Comparison of ENCODE assay signal across 23 mouse cellular contexts in the genomic region with DNA sequence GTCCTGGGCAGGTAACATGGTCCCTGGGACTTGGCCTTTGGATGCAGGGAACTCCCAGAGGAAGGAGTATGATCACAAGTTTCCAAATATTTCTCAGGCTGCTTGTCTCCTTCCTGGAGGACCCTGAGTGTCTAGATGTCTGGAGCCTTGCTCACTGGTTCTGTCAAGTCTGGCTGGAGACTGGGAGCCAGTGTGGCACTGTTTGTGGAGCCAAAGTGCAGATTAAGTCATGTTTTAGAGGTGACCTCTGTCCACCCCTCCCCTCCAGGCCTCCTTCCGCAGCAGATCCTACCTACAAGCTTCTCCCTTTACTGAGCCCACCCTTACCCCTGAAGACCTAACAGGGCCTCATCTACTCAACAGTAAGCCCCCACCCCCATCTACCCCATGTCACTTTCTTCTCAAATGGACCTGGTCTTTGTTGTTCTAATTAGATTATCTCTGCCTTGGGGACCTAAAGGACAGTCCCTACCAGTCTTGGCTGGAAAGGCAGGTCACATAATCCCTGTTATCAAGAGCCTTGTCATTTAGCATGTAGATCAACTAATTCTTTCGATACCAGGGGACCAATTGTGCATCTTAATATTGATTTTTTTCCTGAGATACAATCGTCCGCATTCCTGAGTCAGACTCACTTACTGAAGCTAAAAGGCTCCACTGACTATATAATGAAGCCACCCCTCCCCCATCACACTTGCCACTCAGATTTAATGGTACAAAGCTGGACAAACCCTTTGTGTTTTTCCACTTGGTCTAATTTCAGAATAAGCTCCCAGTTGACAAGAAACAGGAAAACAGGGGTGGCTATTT.
DNase-seq lines count a peak whose midpoint lies in the region; ATAC-seq lines count a peak whose summit lies in the region.
"Had no signal": no experiment of that assay in that cellular context is flagged by ENCODE, and none has a peak within 500 bp of the region (broad histone marks: within the 10 kb centered on the region; RNA-seq: fewer than 3 reads in every experiment).

No protein-coding gene starts in this region.

- H3K36me3 ChIP-seq in hindbrain, embryonic 11.5 days (ENCODE audit: control insufficient read depth, insufficient read depth, low read length), result no peaks in the 10 kb centered on the region
- H3K36me3 ChIP-seq in hindbrain, embryonic 16.5 days (ENCODE audit: control insufficient read depth, insufficient read depth, low read length), result no peaks in the 10 kb centered on the region
- H3K36me3 ChIP-seq in midbrain, embryonic 13.5 days, result no peaks in the 10 kb centered on the region
- no peaks in the 10 kb centered on the region for H3K36me3 ChIP-seq in midbrain, embryonic 15.5 days (replicated peaks)
- no peaks in the 10 kb centered on the region for H3K36me3 ChIP-seq in kidney, embryonic 14.5 days (ENCODE audit: control insufficient read depth, insufficient read depth, low read length)
- H3K36me3 ChIP-seq: embryonic facial prominence, embryonic 15.5 days; hindbrain, embryonic 13.5 days; limb, embryonic 15.5 days had no signal

- H3K9me3 ChIP-seq in hindbrain, embryonic 11.5 days (ENCODE audit: control insufficient read depth, low read length), result no peaks in the 10 kb centered on the region
- no peaks in the 10 kb centered on the region for H3K9me3 ChIP-seq in hindbrain, embryonic 16.5 days (ENCODE audit: control insufficient read depth, low read length)
- no peaks in the 10 kb centered on the region for H3K9me3 ChIP-seq in midbrain, embryonic 13.5 days
- no peaks in the 10 kb centered on the region for H3K9me3 ChIP-seq in midbrain, embryonic 15.5 days
- no peaks in the 10 kb centered on the region for H3K9me3 ChIP-seq in kidney, embryonic 14.5 days (ENCODE audit: control insufficient read depth, low read length)
- H3K9me3 ChIP-seq: embryonic facial prominence, embryonic 15.5 days; hindbrain, embryonic 13.5 days had no signal

- ATAC-seq in hindbrain, embryonic 11.5 days (ENCODE audit: low FRiP score), result peak; percentile 61
- no peak for ATAC-seq in hindbrain, embryonic 16.5 days
- ATAC-seq in midbrain, embryonic 13.5 days, result 0 out of 2 replicates have a peak, but pooled peaks have one; percentile 43
- no peak for ATAC-seq in midbrain, embryonic 15.5 days (replicated peaks)
- ATAC-seq in kidney, embryonic 14.5 days (ENCODE audit: low FRiP score, low TSS enrichment), result no peak

- H3K27ac ChIP-seq in hindbrain, embryonic 11.5 days (ENCODE audit: low read depth, low read length), result no peak overlapping the region
- no peak overlapping the region for H3K27ac ChIP-seq in hindbrain, embryonic 16.5 days (ENCODE audit: low read depth, low read length)
- H3K27ac ChIP-seq in midbrain, embryonic 13.5 days, result no peak overlapping the region
- H3K27ac ChIP-seq in midbrain, embryonic 15.5 days, result no peak overlapping the region
- no peak overlapping the region for H3K27ac ChIP-seq in kidney, embryonic 14.5 days (ENCODE audit: low read depth, low read length)
- H3K27ac ChIP-seq: embryonic facial prominence, embryonic 15.5 days; hindbrain, embryonic 13.5 days; limb, embryonic 15.5 days; stomach, postnatal 0 days had no signal

- H3K9ac ChIP-seq in hindbrain, embryonic 11.5 days (ENCODE audit: low read depth, low read length), result no peak overlapping the region
- no peak overlapping the region for H3K9ac ChIP-seq in hindbrain, embryonic 16.5 days (ENCODE audit: low read depth, low read length)
- H3K9ac ChIP-seq in midbrain, embryonic 13.5 days (replicated peaks), result no peak overlapping the region
- H3K9ac ChIP-seq in midbrain, embryonic 15.5 days, result no peak overlapping the region
- no peak overlapping the region for H3K9ac ChIP-seq in kidney, embryonic 14.5 days (ENCODE audit: low read depth, low read length)
- H3K9ac ChIP-seq: embryonic facial prominence, embryonic 15.5 days; hindbrain, embryonic 13.5 days; limb, embryonic 15.5 days had no signal

- H3K27me3 ChIP-seq in hindbrain, embryonic 11.5 days (ENCODE audit: control insufficient read depth, insufficient read depth, low read length), result no peaks in the 10 kb centered on the region
- H3K27me3 ChIP-seq in hindbrain, embryonic 16.5 days (replicated peaks; ENCODE audit: control insufficient read depth, insufficient read depth, low read length), result no peaks in the 10 kb centered on the region
- H3K27me3 ChIP-seq in midbrain, embryonic 13.5 days, result no peaks in the 10 kb centered on the region
- H3K27me3 ChIP-seq in midbrain, embryonic 15.5 days (replicated peaks), result no peaks in the 10 kb centered on the region
- no peaks in the 10 kb centered on the region for H3K27me3 ChIP-seq in kidney, embryonic 14.5 days (ENCODE audit: control insufficient read depth, insufficient read depth, low read length)
- H3K27me3 ChIP-seq: embryonic facial prominence, embryonic 15.5 days; hindbrain, embryonic 13.5 days; limb, embryonic 15.5 days had no signal

- 64% methylated on average over 4 of the region's 4 CpGs for WGBS in hindbrain, embryonic 11.5 days
- WGBS in hindbrain, embryonic 16.5 days, result 56% methylated on average over 4 of the region's 4 CpGs
- 26% methylated on average over 4 of the region's 4 CpGs for WGBS in midbrain, embryonic 13.5 days
- WGBS in midbrain, embryonic 15.5 days, result 27% methylated on average over 4 of the region's 4 CpGs
- 68% methylated on average over 4 of the region's 4 CpGs for WGBS in kidney, embryonic 14.5 days

- no peaks in the 10 kb centered on the region for H3K4me1 ChIP-seq in hindbrain, embryonic 11.5 days (replicated peaks; ENCODE audit: control insufficient read depth, insufficient read depth, low read length)
- H3K4me1 ChIP-seq in hindbrain, embryonic 16.5 days (ENCODE audit: control insufficient read depth, insufficient read depth, low read depth, low read length), result no peaks in the 10 kb centered on the region
- H3K4me1 ChIP-seq in midbrain, embryonic 13.5 days (replicated peaks), result peaks cover 7% of the 10 kb centered on the region
- no peaks in the 10 kb centered on the region for H3K4me1 ChIP-seq in midbrain, embryonic 15.5 days
- H3K4me1 ChIP-seq in kidney, embryonic 14.5 days (ENCODE audit: control insufficient read depth, insufficient read depth, low read length), result no peaks in the 10 kb centered on the region
- H3K4me1 ChIP-seq: embryonic facial prominence, embryonic 15.5 days; hindbrain, embryonic 13.5 days; limb, embryonic 15.5 days had no signal

- H3K4me3 ChIP-seq in hindbrain, embryonic 11.5 days (ENCODE audit: low read depth, low read length), result no peak overlapping the region
- no peak overlapping the region for H3K4me3 ChIP-seq in hindbrain, embryonic 16.5 days (ENCODE audit: low read length)
- H3K4me3 ChIP-seq in midbrain, embryonic 13.5 days (replicated peaks), result no peak overlapping the region
- no peak overlapping the region for H3K4me3 ChIP-seq in midbrain, embryonic 15.5 days
- H3K4me3 ChIP-seq in kidney, embryonic 14.5 days (ENCODE audit: low read length), result no peak overlapping the region
- H3K4me3 ChIP-seq: embryonic facial prominence, embryonic 15.5 days; hindbrain, embryonic 13.5 days; limb, embryonic 15.5 days had no signal

- DNase-seq in heart, adult 11 months, result peak; percentile 87
- DNase-seq in heart, adult 8-10 months (ENCODE audit: low spot score), result no peak
- DNase-seq in hindbrain, embryonic 11.5 days (ENCODE audit: low spot score), result peak; percentile 33
- DNase-seq: adrenal gland, adult 2 months; cerebellum, adult 18-20 months; cerebellum, postnatal 14 days; embryo, embryonic 11 days; kidney, adult 2 months; kidney, postnatal 10 days; left cerebral cortex, postnatal 4 days; lung, adult 2 months; lung, postnatal 14 days; right cerebral cortex, postnatal 14 days; thymus, adult 2 months; thymus, postnatal 4 days had no signal

- H3K4me2 ChIP-seq in hindbrain, embryonic 11.5 days (replicated peaks; ENCODE audit: low read depth, low read length), result no peak overlapping the region
- H3K4me2 ChIP-seq in hindbrain, embryonic 16.5 days (ENCODE audit: low read length), result no peak overlapping the region
- no peak overlapping the region for H3K4me2 ChIP-seq in midbrain, embryonic 13.5 days (replicated peaks)
- H3K4me2 ChIP-seq in midbrain, embryonic 15.5 days, result no peak overlapping the region
- no peak overlapping the region for H3K4me2 ChIP-seq in kidney, embryonic 14.5 days (replicated peaks; ENCODE audit: low read depth, low read length)
- H3K4me2 ChIP-seq: embryonic facial prominence, embryonic 15.5 days; hindbrain, embryonic 13.5 days; limb, embryonic 15.5 days had no signal

Comparison
In these comparisons a context has a peak if more than half of its experiments do, and no peak if none do; other contexts are left out.
1. ATAC-seq: peak in hindbrain, embryonic 11.5 days (single experiment) and midbrain, embryonic 13.5 days (single experiment); none in hindbrain, embryonic 16.5 days (single experiment), midbrain, embryonic 15.5 days (single experiment) and kidney, embryonic 14.5 days (single experiment).